Mouse (Mus musculus) thymus, adult 18-20 months (tissue): Measurements from ENCODE around the gene Rnft1.
A peak's percentile ranks its signal among the peaks of the same experiment; 100 is the strongest.

ENCODE experiments used
- DNase-seq, 2 experiments: peaks; one replicate each; pipeline ENCODE4 v3.0.0; 2022; ENCODE audit warnings: mixed read lengths in 2 of 2

Rnft1 gene

GRCm38 (mm10) chr11:86484101-86484868 is at the start of gene Rnft1:
Rnft1 (plus strand) TSS chr11:86484657.
- DNase-seq = peak; percentile 98 to 99

GRCm38 (mm10) chr11:86436843-86437242 is 47.6 kb upstream of the Rnft1 start:
- DNase-seq = peak in 1 of 2 experiments; percentile 22

GRCm38 (mm10) chr11:86438261-86438660 is 46.2 kb upstream of the Rnft1 start:
- no peak for DNase-seq

- peak; percentile 23 to 58 for DNase-seq
These were observed 43.7 kb upstream of the Rnft1 start for GRCm38 (mm10) chr11:86440791-86441190.

- DNase-seq = no peak
These were observed 30.5 kb upstream of the Rnft1 start for GRCm38 (mm10) chr11:86453991-86454390.

GRCm38 (mm10) chr11:86457545-86457944 is 26.9 kb upstream of the Rnft1 start:
- no peak for DNase-seq

GRCm38 (mm10) chr11:86458866-86459265 is 25.6 kb upstream of the Rnft1 start:
- DNase-seq = no peak

GRCm38 (mm10) chr11:86462579-86462978 is 21.9 kb upstream of the Rnft1 start:
- DNase-seq = no peak

- peak; percentile 11 to 33 for DNase-seq
These were observed 20.2 kb upstream of the Rnft1 start for GRCm38 (mm10) chr11:86464275-86464674.

- DNase-seq = no peak
These were observed 16.1 kb upstream of the Rnft1 start for GRCm38 (mm10) chr11:86468345-86468744.

GRCm38 (mm10) chr11:86468971-86469370 is 15.5 kb upstream of the Rnft1 start:
- no peak for DNase-seq

GRCm38 (mm10) chr11:86471785-86472184 is 12.7 kb upstream of the Rnft1 start:
- DNase-seq = no peak

GRCm38 (mm10) chr11:86472771-86473171 is 11.7 kb upstream of the Rnft1 start:
- no peak for DNase-seq

GRCm38 (mm10) chr11:86473576-86473975 is 10.9 kb upstream of the Rnft1 start:
- no peak for DNase-seq

GRCm38 (mm10) chr11:86484910-86485510 is 553 bp downstream of the Rnft1 start:
- DNase-seq = peak; percentile 39 to 50

GRCm38 (mm10) chr11:86490782-86491181 is 6.3 kb downstream of the Rnft1 start:
- no peak for DNase-seq

GRCm38 (mm10) chr11:86497356-86497755 is 12.9 kb downstream of the Rnft1 start:
- no peak for DNase-seq

GRCm38 (mm10) chr11:86497908-86498307 is 13.5 kb downstream of the Rnft1 start:
- DNase-seq = no peak

- DNase-seq = no peak
These were observed 16.3 kb downstream of the Rnft1 start for GRCm38 (mm10) chr11:86500795-86501194.

GRCm38 (mm10) chr11:86503121-86503520 is 18.7 kb downstream of the Rnft1 start:
- no peak for DNase-seq

- DNase-seq = no peak
These were observed 22.9 kb downstream of the Rnft1 start for GRCm38 (mm10) chr11:86507334-86507733.

- DNase-seq = no peak
These were observed 23.5 kb downstream of the Rnft1 start for GRCm38 (mm10) chr11:86507991-86508390.

- DNase-seq = no peak
These were observed 32.2 kb downstream of the Rnft1 start for GRCm38 (mm10) chr11:86516620-86517019.

GRCm38 (mm10) chr11:86517229-86517628 is 32.8 kb downstream of the Rnft1 start:
- no peak for DNase-seq
